Mouse (Mus musculus) brain, embryonic 14.5 days (tissue): ENCODE data around the gene Psmd14.

Experiments
- CTCF ChIP-seq: fragments of 200-500 bp; IDR thresholded peaks from 2 replicates; pipeline ENCODE4 v1.5.1; 2012; ENCODE audit warnings: inconsistent platforms, mild to moderate bottlenecking, moderate library complexity, borderline replicate concordance; ENCODE audit not compliant: insufficient read depth, insufficient read length; ENCODE audit errors: extremely low read depth
- POLR2A ChIP-seq: fragments of 200-500 bp; IDR thresholded peaks from 2 replicates; pipeline ENCODE4 v1.6.1; 2012; ENCODE audit warnings: mild to moderate bottlenecking, inconsistent platforms, borderline replicate concordance; ENCODE audit not compliant: poor library complexity, insufficient read depth, insufficient read length, severe bottlenecking; ENCODE audit errors: extremely low read depth

- TF ChIP-seq CTCF: no peak
- no peak for TF ChIP-seq POLR2A
Observed at GRCm38 (mm10) chr2:61813521-61813920, 102.0 kb downstream of the Psmd14 start.
